Mouse (Mus musculus): Measurements from ENCODE around the gene Tspan18.

Gene Tspan18

GRCm38 (mm10) chr2:93266565-93267169, 67.6 kb downstream of the Tspan18 start:
- no peak for DNase-seq (ENCODE audit: low read depth, low spot score)

- DNase-seq (ENCODE audit: low read depth, low spot score) = no peak
Observed at GRCm38 (mm10) chr2:93262291-93263285, 71.7 kb downstream of the Tspan18 start.

GRCm38 (mm10) chr2:93261521-93262290, 72.6 kb downstream of the Tspan18 start:
- no peak for DNase-seq (ENCODE audit: low read depth, low spot score)

- no peak for DNase-seq (ENCODE audit: low read depth, low spot score)
Observed at GRCm38 (mm10) chr2:93257634-93258033, 76.7 kb downstream of the Tspan18 start.

- no peak for DNase-seq (ENCODE audit: low read depth, low spot score)
Observed at GRCm38 (mm10) chr2:93256735-93257405, 77.4 kb downstream of the Tspan18 start.

- DNase-seq (ENCODE audit: low read depth, low spot score) = no peak
Observed at GRCm38 (mm10) chr2:93252356-93252755, 81.9 kb downstream of the Tspan18 start.

GRCm38 (mm10) chr2:93250611-93251010, 83.7 kb downstream of the Tspan18 start:
- DNase-seq (ENCODE audit: low read depth, low spot score) = no peak

GRCm38 (mm10) chr2:93249058-93249457, 85.2 kb downstream of the Tspan18 start:
- no peak for DNase-seq (ENCODE audit: low read depth, low spot score)

GRCm38 (mm10) chr2:93244090-93244443, 90.2 kb downstream of the Tspan18 start:
- DNase-seq (ENCODE audit: low read depth, low spot score) = no peak

- DNase-seq (ENCODE audit: low read depth, low spot score) = no peak
Observed at GRCm38 (mm10) chr2:93243439-93244089, 90.7 kb downstream of the Tspan18 start.

- no peak for DNase-seq (ENCODE audit: low read depth, low spot score)
Observed at GRCm38 (mm10) chr2:93242166-93242565, 92.1 kb downstream of the Tspan18 start.

- no peak for DNase-seq (ENCODE audit: low read depth, low spot score)
Observed at GRCm38 (mm10) chr2:93238864-93239263, 95.4 kb downstream of the Tspan18 start.

- no peak for DNase-seq (ENCODE audit: low read depth, low spot score)
Observed at GRCm38 (mm10) chr2:93237055-93237454, 97.2 kb downstream of the Tspan18 start.

GRCm38 (mm10) chr2:93232141-93232540, 102.2 kb downstream of the Tspan18 start:
- DNase-seq (ENCODE audit: low read depth, low spot score) = no peak

- DNase-seq (ENCODE audit: low read depth, low spot score) = peak; percentile 60
Observed at GRCm38 (mm10) chr2:93228480-93228824, 105.9 kb downstream of the Tspan18 start.

GRCm38 (mm10) chr2:93227713-93228479, 106.4 kb downstream of the Tspan18 start:
- DNase-seq (ENCODE audit: low read depth, low spot score) = peak; percentile 72

GRCm38 (mm10) chr2:93226606-93227595, 107.4 kb downstream of the Tspan18 start:
- DNase-seq (ENCODE audit: low read depth, low spot score) = peak; percentile 93

GRCm38 (mm10) chr2:93223463-93223862, 110.8 kb downstream of the Tspan18 start:
- DNase-seq (ENCODE audit: low read depth, low spot score) = no peak

- no peak for DNase-seq (ENCODE audit: low read depth, low spot score)
Observed at GRCm38 (mm10) chr2:93220447-93220846, 113.9 kb downstream of the Tspan18 start.

Data from mesoderm, embryonic 11.5 days (tissue).